20 mouse cellular contexts compared by ENCODE assay signal in genomic region chr2:130586016-130586415, GRCm38 (mm10). TPM values are rescaled to one million over a fixed set of nuclear protein-coding genes. Genes with fewer than 3 reads are reported as not detected.
A peak's percentile ranks its signal among the peaks of the same experiment; 100 is the strongest.
DNase-seq lines count a peak whose midpoint lies in the region; TF ChIP-seq lines count a peak whose summit lies in the region.
"Had no signal": no experiment of that assay in that cellular context is flagged by ENCODE, and none has a peak within 500 bp of the region (broad histone marks: within the 10 kb centered on the region; RNA-seq: fewer than 3 reads in every experiment).

No protein-coding gene starts in this region.

- no peak for TF ChIP-seq CTCF in layer of hippocampus, adult 2 months (conservative IDR thresholded peaks at IDR 0.05)

- peak in 1 of 2 experiments; percentile 46 for DNase-seq in layer of hippocampus, adult 2 months (ENCODE audit: low spot score in 2 of 2)
- DNase-seq in layer of hippocampus, postnatal 10 days (ENCODE audit: low spot score in 2 of 2): no peak
- DNase-seq in left cerebral cortex, postnatal 25 days (ENCODE audit: low spot score in 2 of 2): peak; percentile 42 to 91
- no peak for DNase-seq in left cerebral cortex, adult 11 months (ENCODE audit: low spot score)
- DNase-seq in right cerebral cortex, adult 2 months (ENCODE audit: low spot score in 2 of 2): peak; percentile 43 to 56
- DNase-seq in right cerebral cortex, postnatal 36 days (ENCODE audit: low spot score in 2 of 2): peak; percentile 50 to 67
- no peak for DNase-seq in adrenal gland, postnatal 10 days
- DNase-seq in heart, adult 11 months: no peak
- DNase-seq: adrenal gland, postnatal 25 days; cerebellum, adult 2 months; cerebellum, postnatal 10 days; gastrocnemius, adult 2 months; gastrocnemius, postnatal 25 days; heart, postnatal 36 days had no signal

- peak overlapping the region; percentile 28; the same call in 1 of the 2 replicates for H3K27ac ChIP-seq in layer of hippocampus, adult 2 months
- H3K27ac ChIP-seq: embryonic facial prominence, embryonic 10.5 days; gastrocnemius, adult 2 months; heart, embryonic 13.5 days; hindbrain, embryonic 15.5 days had no signal

- intact Hi-C loops in left cerebral cortex, postnatal 25 days (cut with DNase I): no loop called here

- no peak overlapping the region for H3K4me3 ChIP-seq in layer of hippocampus, adult 2 months
- H3K4me3 ChIP-seq: embryonic facial prominence, embryonic 10.5 days; gastrocnemius, adult 2 months; heart, embryonic 13.5 days; hindbrain, embryonic 15.5 days had no signal

RNA-seq across cellular contexts. Expression of gene Avp, which starts 3.7 kb away (rescaled TPM):
- 1 to 10 TPM; 2.1 to 2.6 TPM for total RNA-seq in layer of hippocampus, adult 2 months (2021)
- not detected for total RNA-seq in layer of hippocampus, postnatal 10 days (2021)
- 10 to 100 TPM; 13.5 to 20.4 TPM for total RNA-seq in left cerebral cortex, postnatal 25 days (2021)
- total RNA-seq in adrenal gland, postnatal 10 days (2021): not detected
- total RNA-seq: adrenal gland, adult 18-20 months; adrenal gland, postnatal 25 days; CH12.LX; gastrocnemius, adult 2 months; gastrocnemius, postnatal 25 days; granulocyte monocyte progenitor cell, adult 5-6 weeks had no signal

RNA-seq across cellular contexts. Expression of gene Oxt, which starts 10.0 kb away (rescaled TPM):
- total RNA-seq in layer of hippocampus, adult 2 months (2021): not detected
- not detected for total RNA-seq in layer of hippocampus, postnatal 10 days (2021)
- total RNA-seq in left cerebral cortex, postnatal 25 days (2021): 1 to 10 TPM; 1.9 to 2.2 TPM
- not detected for total RNA-seq in adrenal gland, postnatal 10 days (2021)
- total RNA-seq: adrenal gland, adult 18-20 months; adrenal gland, postnatal 25 days; CH12.LX; gastrocnemius, adult 2 months; gastrocnemius, postnatal 25 days; granulocyte monocyte progenitor cell, adult 5-6 weeks; heart, postnatal 36 days had no signal

RNA-seq across cellular contexts. Expression of gene Mrps26, which starts 22.5 kb away (rescaled TPM):
- 10 to 100 TPM; 82.5 to 86.7 TPM for total RNA-seq in layer of hippocampus, adult 2 months (2021)
- total RNA-seq in layer of hippocampus, postnatal 10 days (2021): 10 to 100 TPM; 73.6 to 81.5 TPM
- total RNA-seq in left cerebral cortex, postnatal 25 days (2021): 10 to 100 TPM; 76.1 to 76.8 TPM
- total RNA-seq in adrenal gland, postnatal 10 days (2021): 10 to 100 TPM; 69.8 to 74.0 TPM

RNA-seq across cellular contexts. Expression of gene Fastkd5, which starts 43.8 kb away (rescaled TPM):
- total RNA-seq in layer of hippocampus, adult 2 months (2021): 1 to 10 TPM; 8.8 to 8.9 TPM
- total RNA-seq in layer of hippocampus, postnatal 10 days (2021): 1 to 10 TPM; 8.1 to 8.7 TPM
- total RNA-seq in left cerebral cortex, postnatal 25 days (2021): 1 to 10 TPM; 8.2 to 9.0 TPM
- 10 to 100 TPM; 12.0 to 12.6 TPM for total RNA-seq in adrenal gland, postnatal 10 days (2021)

RNA-seq across cellular contexts. Expression of gene Ubox5, which starts 43.8 kb away (rescaled TPM):
- 10 to 100 TPM; 11.0 to 11.7 TPM for total RNA-seq in layer of hippocampus, adult 2 months (2021)
- 1 to 10 TPM; 7.4 to 8.2 TPM for total RNA-seq in layer of hippocampus, postnatal 10 days (2021)
- 10 to 100 TPM in 1 of 2 experiments, 1 to 10 TPM in 1; 9.8 to 10.7 TPM for total RNA-seq in left cerebral cortex, postnatal 25 days (2021)
- total RNA-seq in adrenal gland, postnatal 10 days (2021): 1 to 10 TPM; 5.5 to 5.6 TPM

Comparison
In these comparisons a context has a peak if more than half of its experiments do, and no peak if none do; other contexts are left out.
1. DNase-seq: peak in left cerebral cortex, postnatal 25 days (2 of 2), right cerebral cortex, adult 2 months (2 of 2) and right cerebral cortex, postnatal 36 days (2 of 2); none in layer of hippocampus, postnatal 10 days (0 of 2), left cerebral cortex, adult 11 months (single experiment), adrenal gland, postnatal 10 days (single experiment) and heart, adult 11 months (single experiment).
2. RNA of gene Avp, which starts 3.7 kb away (total RNA-seq): 13.5 to 20.4 TPM in left cerebral cortex, postnatal 25 days; 2.1 to 2.6 TPM in layer of hippocampus, adult 2 months, not detected in layer of hippocampus, postnatal 10 days and not detected in adrenal gland, postnatal 10 days; every median in the first group is over 4 times any median in the second.